Mouse (Mus musculus): ENCODE data around the gene Faf1. TPM values are rescaled to one million over a fixed set of nuclear protein-coding genes. Genes with fewer than 3 reads are reported as not detected.

Gene Faf1
- polyA plus RNA-seq, 2 experiments: 7.3 to 16.6 TPM

DNA sequence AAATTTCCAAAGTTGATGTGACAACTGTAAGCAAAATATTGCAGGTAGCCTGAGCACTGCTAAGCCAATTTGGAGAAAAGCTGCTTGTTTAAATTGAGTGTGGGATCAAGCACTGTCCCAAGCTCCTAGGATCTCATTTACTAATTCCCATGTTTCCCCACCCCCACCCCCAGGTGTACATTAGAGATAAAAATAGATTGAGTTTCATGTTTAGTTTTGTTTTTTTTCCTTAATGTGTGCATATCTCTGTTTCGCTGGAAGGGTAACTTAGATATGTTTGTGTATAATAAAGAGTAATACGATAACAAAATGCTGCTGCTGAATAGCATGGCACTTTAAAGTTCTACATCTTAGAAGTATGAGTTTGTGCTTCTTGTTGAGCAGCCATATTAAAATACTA is 116.7 kb downstream of the Faf1 start:
- TF ChIP-seq EP300 (IDR thresholded peaks at IDR 0.05; ENCODE audit: low read depth) (peak; percentile 20; the same call in 1 of the 2 replicates), CTCF (IDR thresholded peaks at IDR 0.05; ENCODE audit: low read depth) (no peak)
- no peak overlapping the region for H3K27ac ChIP-seq
- H3K9ac ChIP-seq (replicated peaks): no peak overlapping the region
- WGBS (ENCODE audit: insufficient replicate concordance): 39% methylated on average over 2 of the region's 2 CpGs
- no peaks in the 10 kb centered on the region for H3K27me3 ChIP-seq (ENCODE audit: control insufficient read depth, insufficient read depth, low read length)
- peaks cover 3 to 4% of the 10 kb centered on the region in 2 experiments; a peak in 3 of 4 replicates for H3K4me1 ChIP-seq (replicated peaks; ENCODE audit: control insufficient read depth in 2 of 2, insufficient read depth in 2 of 2, low read length in 1 of 2)
- ATAC-seq (ENCODE audit: insufficient read depth) (no peak; the same call in 1 of the 2 replicates), DNase-seq (ENCODE audit: low read depth in 3 of 3, low spot score in 3 of 3) (peak; percentile 11 to 15 (median 14))
- H3K4me2 ChIP-seq (ENCODE audit: low read depth): no peak overlapping the region
- H3K9me3 ChIP-seq (ENCODE audit: control insufficient read depth, low read length): no peaks in the 10 kb centered on the region
- H3K36me3 ChIP-seq (replicated peaks; ENCODE audit: control insufficient read depth, insufficient read depth, low read depth): no peaks in the 10 kb centered on the region
- H3K4me3 ChIP-seq (ENCODE audit: insufficient read depth in 1 of 2, low read depth in 2 of 2, low read length in 2 of 2): no peak overlapping the region

DNA sequence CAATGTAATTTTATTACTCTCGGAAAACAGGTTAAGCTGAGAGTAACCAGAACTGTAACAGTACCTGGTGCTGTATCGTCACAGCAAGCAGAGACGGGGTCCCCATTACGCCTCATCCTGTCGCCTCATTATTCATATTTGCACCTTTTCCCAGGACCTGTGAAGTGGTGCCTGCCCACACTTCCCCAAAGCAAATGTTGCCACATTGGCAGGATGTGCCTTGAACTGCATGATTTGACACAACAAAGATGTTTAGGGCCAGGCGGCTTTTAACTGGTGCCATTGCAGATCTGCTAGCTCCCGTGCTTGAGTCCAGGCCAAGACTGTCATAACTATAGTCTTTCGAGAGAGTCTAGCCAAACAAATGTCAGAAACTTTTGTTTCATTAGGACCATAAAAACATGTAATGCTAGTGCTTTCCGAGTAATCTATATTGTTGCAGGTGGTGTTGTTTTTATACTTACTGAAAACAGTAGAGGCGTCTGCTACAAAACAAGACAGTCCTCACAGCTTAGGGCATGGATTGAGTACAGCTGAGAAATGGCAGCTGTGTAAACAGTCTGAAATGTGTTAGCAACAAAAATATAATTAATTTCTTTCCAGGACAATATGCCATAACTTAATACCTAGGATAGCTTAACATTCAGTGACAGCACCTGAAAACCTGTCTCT is 121.3 kb downstream of the Faf1 start:
- Histone ChIP-seq H3K4me1 (replicated peaks; ENCODE audit: control insufficient read depth in 2 of 2, insufficient read depth in 2 of 2, low read length in 1 of 2) (peaks cover 3 to 4% of the 10 kb centered on the region in 2 experiments; a peak in 3 of 4 replicates), H3K9me3 (ENCODE audit: control insufficient read depth, low read length) (no peaks in the 10 kb centered on the region), H3K27ac (no peak overlapping the region), H3K9ac (replicated peaks) (no peak overlapping the region), H3K4me3 (ENCODE audit: insufficient read depth in 1 of 2, low read depth in 2 of 2, low read length in 2 of 2) (no peak overlapping the region), H3K36me3 (replicated peaks; ENCODE audit: control insufficient read depth, insufficient read depth, low read depth) (no peaks in the 10 kb centered on the region), H3K4me2 (ENCODE audit: low read depth) (no peak overlapping the region), H3K27me3 (ENCODE audit: control insufficient read depth, insufficient read depth, low read length) (no peaks in the 10 kb centered on the region)
- 73% methylated on average over 10 of the region's 10 CpGs for WGBS (ENCODE audit: insufficient replicate concordance)
- ATAC-seq (ENCODE audit: insufficient read depth) (no peak), DNase-seq (ENCODE audit: low read depth in 3 of 3, low spot score in 3 of 3) (no peak)
- TF ChIP-seq EP300 (IDR thresholded peaks at IDR 0.05; ENCODE audit: low read depth) (no peak), CTCF (IDR thresholded peaks at IDR 0.05; ENCODE audit: low read depth) (no peak)

DNA sequence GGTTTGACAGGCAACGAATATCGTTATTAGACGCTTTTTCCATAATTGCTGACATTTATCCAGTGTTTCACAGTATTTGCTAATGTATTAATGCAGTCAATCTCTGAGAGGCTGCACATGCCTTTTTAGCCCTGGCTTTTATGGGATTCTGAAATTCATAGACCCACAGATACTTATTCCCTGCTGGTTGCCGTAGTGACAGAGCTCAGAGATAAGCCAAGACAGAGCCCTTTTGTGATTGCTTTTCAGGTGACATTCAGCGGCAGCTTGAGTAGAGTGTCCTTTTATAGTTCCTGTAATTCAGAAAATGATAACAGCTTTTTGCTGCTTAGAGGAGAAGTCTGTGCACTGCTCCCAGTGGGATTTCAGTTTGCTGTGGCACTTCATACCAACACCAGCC is 130.0 kb downstream of the Faf1 start:
- no peak for DNase-seq (ENCODE audit: low read depth in 3 of 3, low spot score in 3 of 3)
- Histone ChIP-seq H3K4me1 (replicated peaks; ENCODE audit: control insufficient read depth in 2 of 2, insufficient read depth in 2 of 2, low read length in 1 of 2) (no peaks in the 10 kb centered on the region; a peak in 1 of 4 replicates), H3K4me2 (ENCODE audit: low read depth) (no peak overlapping the region), H3K9me3 (ENCODE audit: control insufficient read depth, low read length) (no peaks in the 10 kb centered on the region), H3K27ac (no peak overlapping the region), H3K9ac (replicated peaks) (no peak overlapping the region), H3K27me3 (ENCODE audit: control insufficient read depth, insufficient read depth, low read length) (no peaks in the 10 kb centered on the region), H3K4me3 (ENCODE audit: insufficient read depth in 1 of 2, low read depth in 2 of 2, low read length in 2 of 2) (no peak overlapping the region), H3K36me3 (replicated peaks; ENCODE audit: control insufficient read depth, insufficient read depth, low read depth) (no peaks in the 10 kb centered on the region)
- TF ChIP-seq EP300 (IDR thresholded peaks at IDR 0.05; ENCODE audit: low read depth): no peak
- no peak for TF ChIP-seq CTCF (IDR thresholded peaks at IDR 0.05; ENCODE audit: low read depth)
- WGBS (ENCODE audit: insufficient replicate concordance): 74% methylated on average over 5 of the region's 5 CpGs
- no peak for ATAC-seq (ENCODE audit: insufficient read depth)

DNA sequence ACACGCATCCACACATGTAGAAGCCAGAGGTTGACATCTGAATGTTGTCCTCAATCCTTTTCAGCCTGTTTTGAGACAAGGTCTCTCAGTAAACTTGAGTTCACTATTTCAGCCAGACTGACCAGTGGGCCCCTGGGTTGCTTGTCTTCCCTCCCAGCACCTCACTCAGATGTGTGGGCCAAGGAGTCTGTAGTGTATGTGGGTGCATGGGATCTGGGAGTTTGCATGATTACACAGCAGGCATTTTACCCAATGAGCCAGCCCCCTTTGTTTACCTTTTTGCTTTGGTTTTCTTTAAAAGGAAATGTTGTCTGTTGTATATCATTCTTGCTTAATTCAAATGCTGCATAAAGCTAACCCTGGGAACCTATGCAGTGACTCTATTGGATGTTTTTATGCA is 138.8 kb downstream of the Faf1 start:
- Histone ChIP-seq H3K4me1 (replicated peaks; ENCODE audit: control insufficient read depth in 2 of 2, insufficient read depth in 2 of 2, low read length in 1 of 2) (no peaks in the 10 kb centered on the region; a peak in 1 of 4 replicates), H3K4me3 (ENCODE audit: insufficient read depth in 1 of 2, low read depth in 2 of 2, low read length in 2 of 2) (no peak overlapping the region), H3K36me3 (replicated peaks; ENCODE audit: control insufficient read depth, insufficient read depth, low read depth) (no peaks in the 10 kb centered on the region), H3K9me3 (ENCODE audit: control insufficient read depth, low read length) (no peaks in the 10 kb centered on the region), H3K27ac (no peak overlapping the region), H3K9ac (replicated peaks) (no peak overlapping the region), H3K27me3 (ENCODE audit: control insufficient read depth, insufficient read depth, low read length) (no peaks in the 10 kb centered on the region), H3K4me2 (ENCODE audit: low read depth) (no peak overlapping the region)
- 72% methylated on average over 1 of the region's 1 CpGs for WGBS (ENCODE audit: insufficient replicate concordance)
- TF ChIP-seq CTCF (IDR thresholded peaks at IDR 0.05; ENCODE audit: low read depth): no peak
- no peak for TF ChIP-seq EP300 (IDR thresholded peaks at IDR 0.05; ENCODE audit: low read depth)
- DNase-seq (ENCODE audit: low read depth in 3 of 3, low spot score in 3 of 3): no peak
- ATAC-seq (ENCODE audit: insufficient read depth): no peak

DNA sequence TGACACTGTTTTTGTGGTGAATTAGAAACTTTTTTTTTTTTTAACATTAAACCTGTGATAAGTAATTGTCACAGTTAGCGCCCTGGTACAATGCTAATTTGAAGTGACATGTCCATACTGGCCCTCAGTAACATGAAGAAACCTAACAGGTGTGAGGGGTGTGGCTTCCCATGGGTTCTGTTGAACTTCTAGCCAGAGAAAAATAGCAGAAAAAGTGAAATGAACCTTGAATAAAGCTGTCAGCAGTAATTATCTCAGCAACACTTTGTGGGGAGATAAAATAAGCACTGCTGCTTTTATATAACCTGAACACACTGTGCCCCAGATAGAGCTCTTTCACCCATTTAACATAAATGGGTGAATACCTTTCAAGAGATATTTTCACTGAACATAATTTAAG is 139.2 kb downstream of the Faf1 start:
- WGBS (ENCODE audit: insufficient replicate concordance): 86% methylated on average over 1 of the region's 1 CpGs
- no peak overlapping the region for H3K27ac ChIP-seq

More for the DNA sequence above, 139.2 kb downstream of the Faf1 start:
- Histone ChIP-seq H3K9ac (replicated peaks) (no peak overlapping the region), H3K36me3 (replicated peaks; ENCODE audit: control insufficient read depth, insufficient read depth, low read depth) (no peaks in the 10 kb centered on the region), H3K4me3 (ENCODE audit: insufficient read depth in 1 of 2, low read depth in 2 of 2, low read length in 2 of 2) (no peak overlapping the region), H3K27me3 (ENCODE audit: control insufficient read depth, insufficient read depth, low read length) (no peaks in the 10 kb centered on the region), H3K4me1 (replicated peaks; ENCODE audit: control insufficient read depth in 2 of 2, insufficient read depth in 2 of 2, low read length in 1 of 2) (no peaks in the 10 kb centered on the region; a peak in 1 of 4 replicates), H3K4me2 (ENCODE audit: low read depth) (no peak overlapping the region), H3K9me3 (ENCODE audit: control insufficient read depth, low read length) (no peaks in the 10 kb centered on the region)
- no peak for ATAC-seq (ENCODE audit: insufficient read depth)
- no peak for TF ChIP-seq CTCF (IDR thresholded peaks at IDR 0.05; ENCODE audit: low read depth)
- DNase-seq (ENCODE audit: low read depth in 3 of 3, low spot score in 3 of 3): no peak

All from liver, embryonic 14.5 days (tissue).